Mouse (Mus musculus): ENCODE results near the gene Net1. TPM values are rescaled to one million over a fixed set of nuclear protein-coding genes. Genes with fewer than 3 reads are reported as not detected.
"Not testable (repeated sequence)": the region's sequence is repeated elsewhere in the genome, so short reads cannot be mapped to it uniquely, and the experiment has no call there.

The Net1 gene
- total RNA-seq (2015; ENCODE audit: low replicate concordance) (13.4 and 17.8 TPM in 2 replicates), total RNA-seq (2017; ENCODE audit: low replicate concordance) (21.0 and 42.0 TPM in 2 replicates)

GRCm38 (mm10) chr13:3917571-3918311 is at the start of gene Net1, which contains the start of gene Tubal3:
Gene Net1 (minus strand): TSS chr13:3918220.
Gene Tubal3 (plus strand): TSS chr13:3918274.
- ATAC-seq (replicated peaks; ENCODE audit: low FRiP score, poor library complexity, severe bottlenecking) = peak; percentile 97

DNA sequence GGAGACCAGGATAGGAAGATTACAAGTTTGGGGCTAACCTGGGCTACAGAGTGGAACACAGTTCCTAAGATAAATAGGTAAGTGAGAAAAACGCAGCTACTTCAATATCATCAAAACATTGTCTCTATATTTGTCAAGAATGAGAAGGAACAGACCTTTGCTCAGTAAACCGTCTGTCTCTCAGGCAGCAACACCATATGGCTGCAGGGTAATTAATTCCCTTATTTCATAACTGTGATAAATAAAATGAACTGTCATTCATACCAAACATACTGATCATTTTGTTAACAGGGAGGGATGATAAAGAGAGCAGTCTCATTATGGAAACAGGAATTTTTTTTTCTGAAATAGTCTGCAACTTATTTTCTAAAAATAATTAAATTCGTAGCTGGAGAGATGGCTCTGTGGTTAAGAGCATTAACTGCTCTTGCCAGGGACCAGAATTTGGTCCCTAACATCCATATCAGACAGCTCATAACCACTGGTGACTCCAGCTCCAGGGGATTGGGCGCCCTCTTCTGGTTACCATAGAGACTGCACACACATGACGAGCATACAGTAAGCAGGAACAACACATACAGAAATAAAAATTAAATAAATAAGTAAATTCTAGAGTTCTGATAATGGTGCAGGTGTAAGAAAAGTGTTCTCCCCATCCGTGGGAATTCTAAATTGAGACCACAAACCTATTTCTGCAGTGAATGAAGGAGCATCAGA is 33.3 kb upstream of the Net1 start:
- no peak for ATAC-seq (replicated peaks; ENCODE audit: low FRiP score, poor library complexity, severe bottlenecking)

GRCm38 (mm10) chr13:3949477-3949876 is 31.5 kb upstream of the Net1 start:
- ATAC-seq (replicated peaks; ENCODE audit: low FRiP score, poor library complexity, severe bottlenecking) = no peak

- ATAC-seq (replicated peaks; ENCODE audit: low FRiP score, poor library complexity, severe bottlenecking) = no peak
Observed at GRCm38 (mm10) chr13:3947267-3947666, 29.2 kb upstream of the Net1 start.

DNA sequence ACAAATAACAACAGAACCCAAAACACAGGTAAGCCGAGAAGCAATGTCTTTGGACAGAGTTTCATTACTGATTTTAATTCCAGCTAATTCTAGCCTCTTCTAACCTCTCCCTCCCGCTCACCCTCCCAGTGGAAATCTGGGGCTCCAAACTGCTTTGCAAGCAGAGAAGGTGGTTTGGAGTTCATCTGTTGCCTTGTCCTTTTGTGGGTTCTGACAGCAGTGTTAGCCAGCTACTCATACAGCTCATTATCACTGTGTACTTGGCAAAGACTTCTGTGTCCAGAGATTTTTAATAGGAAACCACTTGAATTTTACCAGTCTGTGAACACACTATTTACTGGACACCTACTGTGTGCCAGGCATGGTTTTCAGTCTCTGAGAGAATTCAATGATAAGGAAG is 27.2 kb upstream of the Net1 start, which contains the start of gene Ucn3:
Gene Ucn3 (minus strand): TSS at position 101 of the 400 bp plus-strand sequence.
- ATAC-seq (replicated peaks; ENCODE audit: low FRiP score, poor library complexity, severe bottlenecking) = no peak

DNA sequence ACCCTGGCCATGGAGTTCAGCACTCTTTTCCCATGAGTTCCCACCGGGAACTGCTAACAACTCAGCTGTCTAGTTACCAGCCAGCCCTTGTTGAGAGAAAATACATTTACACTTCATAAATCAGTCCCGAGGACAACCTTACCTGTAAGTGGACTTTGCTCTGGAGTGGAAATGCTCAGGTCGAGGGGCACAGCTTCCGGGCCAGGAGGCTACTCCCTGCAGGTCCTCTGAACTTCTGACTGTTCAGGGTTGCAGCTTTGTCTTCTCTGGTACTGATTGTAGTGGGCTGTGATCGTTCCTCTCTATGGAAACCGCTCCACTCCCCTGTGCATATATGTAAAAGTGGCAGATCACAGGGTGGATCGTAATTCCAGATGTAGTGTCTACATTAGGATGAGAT is 26.7 kb upstream of the Net1 start:
- ATAC-seq (replicated peaks; ENCODE audit: low FRiP score, poor library complexity, severe bottlenecking) = no peak

DNA sequence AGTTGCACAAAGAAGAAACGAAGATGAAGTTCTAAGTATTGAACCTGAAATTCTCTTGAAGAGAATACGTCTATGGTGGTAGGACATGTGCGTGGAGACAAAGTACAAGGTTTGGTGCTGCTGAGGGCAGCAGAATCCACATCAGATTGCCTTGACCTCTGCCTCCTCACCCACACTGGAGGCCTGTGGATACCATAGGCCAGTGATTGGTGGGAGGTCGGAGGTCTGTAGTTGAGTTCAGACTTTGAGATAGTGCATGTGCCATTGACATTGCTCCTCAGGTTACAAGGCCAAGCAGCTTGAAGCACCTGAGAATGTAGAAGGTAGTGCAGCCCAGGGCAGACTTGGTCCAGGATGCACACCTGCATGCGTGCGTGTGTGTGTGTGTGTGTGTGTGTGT is 8.0 kb upstream of the Net1 start:
- ATAC-seq (replicated peaks; ENCODE audit: low FRiP score, poor library complexity, severe bottlenecking) = no peak

DNA sequence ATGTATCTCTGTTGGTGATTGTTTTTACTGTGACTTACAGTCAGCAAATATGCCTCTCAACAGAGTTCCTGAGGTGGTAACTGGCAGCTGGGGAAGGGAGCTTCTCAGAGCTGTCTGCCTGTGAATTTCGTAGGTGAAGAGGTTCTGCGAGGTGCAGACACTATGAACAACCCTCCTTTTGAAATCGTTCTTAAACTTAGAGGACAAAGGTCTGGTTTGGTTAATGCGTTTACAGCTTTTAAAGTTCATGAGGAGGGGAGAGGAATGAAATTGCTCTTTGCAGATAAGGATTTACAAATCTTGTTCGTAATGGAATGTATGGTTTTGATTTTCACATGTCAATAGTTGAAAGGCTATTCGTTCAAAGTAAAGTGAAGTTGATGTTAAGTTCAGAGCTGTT is 7.6 kb upstream of the Net1 start:
- no peak for ATAC-seq (replicated peaks; ENCODE audit: low FRiP score, poor library complexity, severe bottlenecking)

GRCm38 (mm10) chr13:3924483-3924882 is 6.5 kb upstream of the Net1 start:
- no peak for ATAC-seq (replicated peaks; ENCODE audit: low FRiP score, poor library complexity, severe bottlenecking)

- no peak for ATAC-seq (replicated peaks; ENCODE audit: low FRiP score, poor library complexity, severe bottlenecking)
Observed at GRCm38 (mm10) chr13:3913504-3913903, 4.5 kb downstream of the Net1 start.

- ATAC-seq (replicated peaks; ENCODE audit: low FRiP score, poor library complexity, severe bottlenecking) = no peak
Observed at GRCm38 (mm10) chr13:3910356-3910755, 7.7 kb downstream of the Net1 start.

DNA sequence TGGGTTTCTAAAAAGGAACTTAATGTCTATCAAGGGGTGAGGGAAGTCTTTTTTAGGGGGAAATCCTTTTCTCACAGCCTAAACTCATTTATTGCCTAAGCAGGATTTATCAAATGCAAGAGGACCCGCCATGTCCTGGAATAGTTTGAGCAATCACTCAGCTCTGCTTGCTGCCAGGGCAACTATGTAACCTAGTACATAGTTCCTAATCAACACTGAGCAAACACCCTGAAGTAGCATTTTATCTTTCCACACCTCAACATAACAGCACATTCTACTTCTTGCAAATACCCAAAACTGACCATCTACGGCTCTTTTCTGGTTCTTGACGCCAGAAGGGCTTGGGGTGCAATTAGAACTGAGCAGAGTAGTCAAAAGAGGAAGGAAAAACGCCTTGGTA is 9.8 kb downstream of the Net1 start:
- no peak for ATAC-seq (replicated peaks; ENCODE audit: low FRiP score, poor library complexity, severe bottlenecking)

- ATAC-seq (replicated peaks; ENCODE audit: low FRiP score, poor library complexity, severe bottlenecking) = no peak
Observed at GRCm38 (mm10) chr13:3907151-3907696, 10.8 kb downstream of the Net1 start.

DNA sequence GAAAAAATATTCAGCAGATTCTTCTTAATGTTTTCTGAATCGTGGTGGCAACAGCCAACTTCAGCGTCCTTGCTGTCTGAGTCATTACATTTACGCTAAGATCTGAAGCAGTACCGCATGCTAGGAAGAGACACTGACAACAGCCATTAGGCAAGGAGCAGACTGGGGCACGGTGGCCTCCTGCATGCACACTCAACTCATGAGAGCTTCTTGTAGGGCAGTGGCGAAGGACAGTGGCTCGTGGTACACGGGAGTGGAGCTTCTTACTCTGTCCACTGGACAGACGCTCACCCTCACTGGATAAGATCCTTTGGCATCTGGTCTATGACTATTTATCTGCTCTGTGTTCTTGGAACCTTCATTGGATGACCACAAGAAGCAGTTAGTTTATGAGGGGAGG is 18.7 kb downstream of the Net1 start:
- no peak for ATAC-seq (replicated peaks; ENCODE audit: low FRiP score, poor library complexity, severe bottlenecking)

GRCm38 (mm10) chr13:3898202-3898601 is 19.8 kb downstream of the Net1 start:
- ATAC-seq (replicated peaks; ENCODE audit: low FRiP score, poor library complexity, severe bottlenecking) = not testable (repeated sequence)

DNA sequence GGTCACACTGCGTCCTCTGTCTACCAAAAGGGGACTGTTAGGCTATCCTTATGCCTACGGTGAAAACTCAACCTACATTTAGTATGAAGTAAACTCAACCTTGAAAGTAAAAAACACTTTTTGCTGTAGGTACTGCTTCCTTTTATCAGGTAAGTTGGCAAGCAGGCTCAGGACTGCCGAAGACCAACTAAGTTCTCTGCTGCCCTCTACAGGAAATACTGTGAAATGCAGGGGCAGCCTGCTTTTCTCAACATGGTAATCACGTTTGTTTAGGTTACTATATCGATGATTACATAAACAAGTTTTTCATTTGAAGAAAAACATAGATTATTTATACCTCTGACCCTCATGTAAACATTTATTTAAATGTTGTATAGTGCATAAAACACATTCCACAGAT is 21.1 kb downstream of the Net1 start:
- ATAC-seq (replicated peaks; ENCODE audit: low FRiP score, poor library complexity, severe bottlenecking) = peak; percentile 55

DNA sequence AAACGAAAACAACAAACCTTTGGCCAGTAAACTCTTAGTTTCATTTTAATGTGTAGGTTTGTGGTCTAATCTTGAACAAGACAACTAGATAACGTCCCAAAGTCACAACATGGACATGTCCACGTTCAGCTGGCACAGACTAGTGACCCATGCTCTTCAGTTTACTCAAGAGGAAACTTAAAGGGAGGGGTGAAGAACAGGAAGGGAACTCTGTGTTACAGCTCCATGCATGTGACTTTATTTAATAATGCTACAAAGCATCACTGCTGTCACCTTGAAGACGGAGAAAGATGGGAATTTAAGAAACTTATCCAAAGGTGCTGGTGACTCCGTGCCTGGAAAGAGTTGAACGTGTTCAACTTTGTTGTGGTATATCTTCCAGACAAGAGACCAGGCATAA is 22.0 kb downstream of the Net1 start:
- ATAC-seq (replicated peaks; ENCODE audit: low FRiP score, poor library complexity, severe bottlenecking) = no peak

DNA sequence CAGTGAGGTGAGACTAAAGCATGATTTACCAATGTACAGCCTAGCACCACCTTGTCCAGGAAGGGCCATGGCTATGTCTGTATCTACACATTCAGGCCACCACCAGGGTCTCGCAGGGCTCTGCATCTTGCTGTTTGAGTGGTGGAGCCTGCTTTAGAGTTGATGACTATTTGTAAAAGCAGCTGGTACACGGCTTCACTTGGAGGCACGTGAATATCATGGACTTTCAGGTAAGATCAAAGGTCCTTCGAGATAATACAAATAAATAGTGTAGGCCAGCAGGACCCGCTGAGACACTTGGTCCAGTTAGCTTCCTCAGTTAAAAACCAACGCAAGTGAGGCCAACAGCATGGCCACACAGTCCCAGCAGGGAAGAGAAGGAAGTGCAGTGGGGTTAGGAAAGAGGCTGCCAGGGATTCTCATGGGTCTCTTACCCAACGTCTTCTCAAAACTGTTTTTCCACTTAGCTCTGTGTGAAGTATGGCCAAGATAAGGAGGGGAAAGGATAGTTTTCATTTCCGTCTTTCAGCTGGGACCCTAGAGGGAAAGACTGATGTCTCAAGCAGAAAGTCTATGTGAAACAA is 22.5 kb downstream of the Net1 start:
- ATAC-seq (replicated peaks; ENCODE audit: low FRiP score, poor library complexity, severe bottlenecking) = no peak

DNA sequence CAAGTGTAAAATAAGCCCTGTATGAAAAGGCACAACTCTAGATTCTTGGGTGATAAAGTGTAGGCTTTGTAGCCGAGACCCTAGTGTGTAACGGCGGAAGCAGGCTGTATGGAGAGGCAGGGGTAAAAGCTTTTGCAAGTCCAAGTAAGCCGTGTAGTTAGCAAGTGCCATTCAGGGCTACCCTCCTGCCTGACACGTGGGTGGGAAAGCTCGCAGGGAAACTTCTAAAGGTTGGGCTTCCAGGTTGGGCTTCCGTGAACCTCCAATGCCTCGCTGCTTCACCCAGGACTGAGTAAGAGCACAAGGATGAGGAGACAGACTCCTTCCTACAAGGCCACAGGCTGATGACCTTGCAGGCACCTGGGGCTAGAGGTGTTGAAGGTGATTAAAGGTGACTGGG is 23.5 kb downstream of the Net1 start:
- ATAC-seq (replicated peaks; ENCODE audit: low FRiP score, poor library complexity, severe bottlenecking) = no peak

GRCm38 (mm10) chr13:3893126-3893734 is 24.8 kb downstream of the Net1 start:
- peak; percentile 95 for ATAC-seq (replicated peaks; ENCODE audit: low FRiP score, poor library complexity, severe bottlenecking)

Measured in erythroblast, adult 5-6 weeks (primary cell).